Comparison of ENCODE assay signal across 8 mouse cellular contexts in genomic region chr5:120467026-120467425, GRCm38 (mm10). TPM values are rescaled to one million over a fixed set of nuclear protein-coding genes. Genes with fewer than 3 reads are reported as not detected.
A peak's percentile ranks its signal among the peaks of the same experiment; 100 is the strongest.
DNase-seq lines count a peak whose midpoint lies in the region; ATAC-seq and TF ChIP-seq lines count a peak whose summit lies in the region.

No protein-coding gene starts in this region.

- H3K4me2 ChIP-seq in heart, embryonic 13.5 days, result peak overlapping the region; percentile 64
- peak overlapping the region; percentile 47 for H3K4me2 ChIP-seq in kidney, postnatal 0 days (ENCODE audit: low read length)
- H3K4me2 ChIP-seq in neural tube, embryonic 12.5 days (replicated peaks), result peak overlapping the region; percentile 40

- peaks cover 25% of the 10 kb centered on the region for H3K27me3 ChIP-seq in heart, embryonic 13.5 days (replicated peaks)
- H3K27me3 ChIP-seq in kidney, postnatal 0 days (ENCODE audit: insufficient read depth, low read length), result no peaks in the 10 kb centered on the region
- H3K27me3 ChIP-seq in neural tube, embryonic 12.5 days (replicated peaks), result peaks cover 3% of the 10 kb centered on the region; the same call in 1 of the 2 replicates

- H3K36me3 ChIP-seq in heart, embryonic 13.5 days, result no peaks in the 10 kb centered on the region
- H3K36me3 ChIP-seq in kidney, postnatal 0 days (ENCODE audit: insufficient read depth, low read length), result no peaks in the 10 kb centered on the region
- no peaks in the 10 kb centered on the region for H3K36me3 ChIP-seq in neural tube, embryonic 12.5 days

- peak overlapping the region; percentile 75 for H3K9ac ChIP-seq in heart, embryonic 13.5 days
- 0 out of 2 replicates have a peak overlapping the region, but pooled peaks have one; percentile 9 for H3K9ac ChIP-seq in kidney, postnatal 0 days (ENCODE audit: low read depth, low read length)
- H3K9ac ChIP-seq in neural tube, embryonic 12.5 days, result no peak overlapping the region

- peak; percentile 41; the same call in 1 of the 2 replicates for TF ChIP-seq CTCF in kidney, postnatal 0 days (IDR thresholded peaks at IDR 0.05; ENCODE audit: low read depth)

- H3K27ac ChIP-seq in heart, embryonic 13.5 days (replicated peaks), result peak overlapping the region; percentile 57
- no peak overlapping the region for H3K27ac ChIP-seq in kidney, postnatal 0 days
- no peak overlapping the region for H3K27ac ChIP-seq in neural tube, embryonic 12.5 days

- peaks cover 16% of the 10 kb centered on the region for H3K4me1 ChIP-seq in heart, embryonic 13.5 days
- H3K4me1 ChIP-seq in kidney, postnatal 0 days (replicated peaks; ENCODE audit: insufficient read depth, low read length), result no peaks in the 10 kb centered on the region
- H3K4me1 ChIP-seq in neural tube, embryonic 12.5 days, result no peaks in the 10 kb centered on the region

- DNase-seq in urinary bladder, postnatal 14 days (ENCODE audit: low spot score), result peak; percentile 20
- DNase-seq in urinary bladder, adult 18-20 months (ENCODE audit: low spot score in 2 of 2), result no peak
- DNase-seq in kidney, postnatal 0 days (ENCODE audit: low spot score), result peak; percentile 59
- no peak for DNase-seq in thymus, postnatal 4 days
- DNase-seq in thymus, postnatal 14 days, result no peak
- DNase-seq in left cerebral cortex, postnatal 4 days, result no peak

- H3K9me3 ChIP-seq in heart, embryonic 13.5 days, result no peaks in the 10 kb centered on the region
- H3K9me3 ChIP-seq in kidney, postnatal 0 days (replicated peaks; ENCODE audit: low read length), result no peaks in the 10 kb centered on the region
- no peaks in the 10 kb centered on the region for H3K9me3 ChIP-seq in neural tube, embryonic 12.5 days

- 6% methylated on average over 4 of the region's 4 CpGs for WGBS in heart, embryonic 13.5 days
- WGBS in kidney, postnatal 0 days, result 5% methylated on average over 4 of the region's 4 CpGs
- WGBS in neural tube, embryonic 12.5 days, result 12% methylated on average over 4 of the region's 4 CpGs

- H3K4me3 ChIP-seq in heart, embryonic 13.5 days, result peak overlapping the region; percentile 53
- H3K4me3 ChIP-seq in kidney, postnatal 0 days (replicated peaks; ENCODE audit: low read depth, low read length), result 0 out of 2 replicates have a peak overlapping the region, but pooled peaks have one; percentile 10
- no peak overlapping the region for H3K4me3 ChIP-seq in neural tube, embryonic 12.5 days

- no peak for ATAC-seq in heart, embryonic 13.5 days (ENCODE audit: extremely low read depth, insufficient number of reproducible peaks, low FRiP score, low TSS enrichment)
- ATAC-seq in kidney, postnatal 0 days (replicated peaks; ENCODE audit: low FRiP score, low read depth), result peak; percentile 79; the same call in 1 of the 2 replicates
- no peak for ATAC-seq in neural tube, embryonic 12.5 days (ENCODE audit: low FRiP score, low read depth)

- intact Hi-C loops in left cerebral cortex, postnatal 4 days (cut with DNase I), result no loop called here

RNA-seq across cellular contexts. Expression of gene Sdsl, which starts 5.6 kb away (rescaled TPM):
- polyA plus RNA-seq in heart, embryonic 13.5 days (2015; fragmentation: Nextera tagmentation; extraction: Ambion mirVana), result 10.9 and 11.3 TPM in 2 replicates
- 12.0 and 13.3 TPM in 2 replicates for polyA plus RNA-seq in kidney, postnatal 0 days (2015; fragmentation: Nextera tagmentation; extraction: Ambion mirVana)
- polyA plus RNA-seq in neural tube, embryonic 12.5 days (2016; fragmentation: Nextera tagmentation; extraction: Ambion mirVana), result 7.0 TPM in 2 replicates
- 1 to 10 TPM; 2.4 to 3.7 TPM for total RNA-seq in left cerebral cortex, postnatal 4 days (2021)

RNA-seq across cellular contexts. Expression of gene Sds, which starts 9.3 kb away (rescaled TPM):
- 0.25 TPM in 1 of 2 replicates, not detected in the other for polyA plus RNA-seq in heart, embryonic 13.5 days (2015; fragmentation: Nextera tagmentation; extraction: Ambion mirVana)
- polyA plus RNA-seq in kidney, postnatal 0 days (2015; fragmentation: Nextera tagmentation; extraction: Ambion mirVana), result not detected in 2 replicates
- not detected in 2 replicates for polyA plus RNA-seq in neural tube, embryonic 12.5 days (2016; fragmentation: Nextera tagmentation; extraction: Ambion mirVana)
- not detected for total RNA-seq in left cerebral cortex, postnatal 4 days (2021)

RNA-seq across cellular contexts. Expression of gene Lhx5, which starts 35.5 kb away (rescaled TPM):
- not detected in 2 replicates for polyA plus RNA-seq in heart, embryonic 13.5 days (2015; fragmentation: Nextera tagmentation; extraction: Ambion mirVana)
- polyA plus RNA-seq in kidney, postnatal 0 days (2015; fragmentation: Nextera tagmentation; extraction: Ambion mirVana), result not detected in 2 replicates
- polyA plus RNA-seq in neural tube, embryonic 12.5 days (2016; fragmentation: Nextera tagmentation; extraction: Ambion mirVana), result 64.9 and 70.8 TPM in 2 replicates
- 1 to 10 TPM in 1 of 2 experiments, under 1 TPM in 1; 0.86 to 1.4 TPM for total RNA-seq in left cerebral cortex, postnatal 4 days (2021)

RNA-seq across cellular contexts. Expression of gene Plbd2, which starts 36.4 kb away (rescaled TPM):
- polyA plus RNA-seq in heart, embryonic 13.5 days (2015; fragmentation: Nextera tagmentation; extraction: Ambion mirVana), result 41.5 and 46.1 TPM in 2 replicates
- polyA plus RNA-seq in kidney, postnatal 0 days (2015; fragmentation: Nextera tagmentation; extraction: Ambion mirVana), result 73.7 and 78.2 TPM in 2 replicates
- 44.7 and 46.2 TPM in 2 replicates for polyA plus RNA-seq in neural tube, embryonic 12.5 days (2016; fragmentation: Nextera tagmentation; extraction: Ambion mirVana)
- total RNA-seq in left cerebral cortex, postnatal 4 days (2021), result 10 to 100 TPM; 38.8 to 43.9 TPM

RNA-seq across cellular contexts. Expression of gene Slc8b1, which starts 43.9 kb away (rescaled TPM):
- polyA plus RNA-seq in heart, embryonic 13.5 days (2015; fragmentation: Nextera tagmentation; extraction: Ambion mirVana), result 4.5 and 4.6 TPM in 2 replicates
- 9.5 and 9.8 TPM in 2 replicates for polyA plus RNA-seq in kidney, postnatal 0 days (2015; fragmentation: Nextera tagmentation; extraction: Ambion mirVana)
- 5.6 and 6.9 TPM in 2 replicates for polyA plus RNA-seq in neural tube, embryonic 12.5 days (2016; fragmentation: Nextera tagmentation; extraction: Ambion mirVana)
- 1 to 10 TPM; 3.3 to 4.6 TPM for total RNA-seq in left cerebral cortex, postnatal 4 days (2021)

Comparison
In these comparisons a context has a peak if more than half of its experiments do, and no peak if none do; other contexts are left out.
1. DNase-seq: peak in urinary bladder, postnatal 14 days (single experiment) and kidney, postnatal 0 days (single experiment); none in urinary bladder, adult 18-20 months (0 of 2), thymus, postnatal 4 days (single experiment), thymus, postnatal 14 days (single experiment) and left cerebral cortex, postnatal 4 days (single experiment).
2. RNA of gene Lhx5, which starts 35.5 kb away (polyA plus RNA-seq): 64.9 to 70.8 TPM in neural tube, embryonic 12.5 days; not detected in heart, embryonic 13.5 days and not detected in kidney, postnatal 0 days; every median in the first group is over 10 times any median in the second.
3. Peak in every context shown above with its lines, with median percentiles within 50 percentile points of each other: H3K4me2 ChIP-seq.